Mouse (Mus musculus): ENCODE results near the gene Gm37240.

- no peak for TF ChIP-seq CTCF (IDR thresholded peaks at IDR 0.05; ENCODE audit: borderline replicate concordance, insufficient read depth, low read depth, low read length)
- no peak for TF ChIP-seq POLR2A (IDR thresholded peaks at IDR 0.05; ENCODE audit: borderline replicate concordance, insufficient read depth, low read length)
Observed at GRCm38 (mm10) chr3:85681136-85681535, 206.2 kb downstream of the Gm37240 start.
